Mouse (Mus musculus) myocyte (in vitro differentiated cells): ENCODE results near the gene Cemip2. TPM values are rescaled to one million over a fixed set of nuclear protein-coding genes. Genes with fewer than 3 reads are reported as not detected.

Experiments used
- H3K27me3 ChIP-seq: one replicate; pipeline ENCODE4 v1.6.1; 2011; ENCODE audit not compliant: control insufficient read depth, insufficient read depth, insufficient read length
- H3K36me3 ChIP-seq: one replicate; pipeline ENCODE4 v1.6.1; 2011; ENCODE audit not compliant: control insufficient read depth, insufficient read depth
- H3K4me2 ChIP-seq: one replicate; pipeline ENCODE4 v1.6.1; 2011; ENCODE audit warnings: low read depth, control low read depth
- H3K4me3 ChIP-seq: one replicate; pipeline ENCODE4 v1.5.1; 2011; ENCODE audit warnings: mild to moderate bottlenecking, control low read depth, moderate library complexity
- H3K79me2 ChIP-seq: one replicate; pipeline ENCODE4 v1.6.1; 2011; ENCODE audit not compliant: control insufficient read depth, insufficient read depth
- H3ac ChIP-seq: one replicate; pipeline ENCODE4 v1.6.1; 2011; ENCODE audit not compliant: control insufficient read depth, insufficient read length
- CEBPB ChIP-seq: IDR thresholded peaks from 2 replicates; pipeline ENCODE4 v1.6.1; 2011; ENCODE audit warnings: mild to moderate bottlenecking, moderate library complexity; ENCODE audit not compliant: poor library complexity, insufficient read depth, severe bottlenecking
- E2F4 ChIP-seq: IDR thresholded peaks from one replicate; pipeline ENCODE4 v1.6.1; 2011; ENCODE audit warnings: mild to moderate bottlenecking, control low read depth, moderate library complexity; ENCODE audit not compliant: insufficient read depth
- MAX ChIP-seq: IDR thresholded peaks from one replicate; pipeline ENCODE4 v1.6.1; 2011; ENCODE audit warnings: low read depth, mild to moderate bottlenecking, control low read depth
- MYOD1 ChIP-seq, 3 experiments: IDR thresholded peaks; one replicate each; pipeline ENCODE4 v1.6.1; 2011; ENCODE audit warnings: control low read depth in 2 of 3, low read depth in 2 of 3, mild to moderate bottlenecking in 2 of 3, moderate library complexity in 1 of 3; ENCODE audit not compliant: insufficient read length in 2 of 3, control insufficient read depth in 1 of 3
- MYOG ChIP-seq, 3 experiments: IDR thresholded peaks; one replicate each; pipeline ENCODE4 v1.6.1; 2011; ENCODE audit warnings: control low read depth in 2 of 3, low read depth in 2 of 3, mild to moderate bottlenecking in 2 of 3; ENCODE audit not compliant: insufficient read length in 2 of 3, control insufficient read depth in 1 of 3, insufficient read depth in 1 of 3
- POLR2A ChIP-seq: IDR thresholded peaks from one replicate; pipeline ENCODE4 v1.6.1; 2011; ENCODE audit warnings: low read depth, mild to moderate bottlenecking, control low read depth, moderate library complexity; ENCODE audit not compliant: insufficient read length
- POLR2AphosphoS2 ChIP-seq: IDR thresholded peaks from one replicate; pipeline ENCODE4 v1.6.1; 2011; ENCODE audit warnings: low read depth, control low read depth; ENCODE audit not compliant: insufficient read length
- REST ChIP-seq: IDR thresholded peaks from one replicate; pipeline ENCODE4 v1.6.1; 2011; ENCODE audit warnings: mild to moderate bottlenecking, control low read depth, moderate library complexity; ENCODE audit not compliant: insufficient read depth, insufficient read length
- SRF ChIP-seq: IDR thresholded peaks from one replicate; pipeline ENCODE4 v1.6.1; 2011; ENCODE audit warnings: low read depth; ENCODE audit not compliant: control insufficient read depth, insufficient read length
- TCF12 ChIP-seq: IDR thresholded peaks from one replicate; pipeline ENCODE4 v1.6.1; 2011; ENCODE audit warnings: mild to moderate bottlenecking, control low read depth; ENCODE audit not compliant: poor library complexity, insufficient read depth, severe bottlenecking
- TCF3 ChIP-seq: IDR thresholded peaks from one replicate; pipeline ENCODE4 v1.6.1; 2011; ENCODE audit warnings: low read depth, control low read depth; ENCODE audit not compliant: insufficient read length
- USF1 ChIP-seq: IDR thresholded peaks from one replicate; pipeline ENCODE4 v1.6.1; 2011; ENCODE audit warnings: low read depth, mild to moderate bottlenecking, control low read depth, moderate library complexity
- polyA plus RNA-seq: library from polyadenylated mRNA; unstranded; fragments of >200 nt; fragmentation: generic; extraction: Trizol; gene quantifications from one replicate; pipeline ENCODE4 v1.2.1, GENCODE M21; 2012; ENCODE audit warnings: missing spikeins

Gene Cemip2
- polyA plus RNA-seq, 1 experiment, result 14.5 TPM

- Histone ChIP-seq H3K79me2 (peaks cover 34% of the 10 kb centered on the region), H3ac (no peak overlapping the region), H3K36me3 (peaks cover 39% of the 10 kb centered on the region)
These were observed 18.2 kb downstream of the Cemip2 start for GRCm38 (mm10) chr19:21796333-21796732.

GRCm38 (mm10) chr19:21798700-21799099 is 20.6 kb downstream of the Cemip2 start:
- Histone ChIP-seq H3K4me2 (no peak overlapping the region), H3K79me2 (peaks cover 26% of the 10 kb centered on the region), H3K27me3 (no peaks in the 10 kb centered on the region), H3K4me3 (no peak overlapping the region), H3ac (no peak overlapping the region), H3K36me3 (peaks cover 51% of the 10 kb centered on the region)
- TF ChIP-seq MYOG (IDR thresholded peaks at IDR 0.05; ENCODE audit: control insufficient read depth in 1 of 3, insufficient read depth in 1 of 3, insufficient read length in 2 of 3, low read depth in 2 of 3) (no peak), MYOD1 (IDR thresholded peaks at IDR 0.05; ENCODE audit: control insufficient read depth in 1 of 3, insufficient read length in 2 of 3, low read depth in 2 of 3) (no peak), MAX (no peak), REST (no peak), TCF12 (no peak), POLR2A (no peak), TCF3 (no peak), CEBPB (no peak)

More at GRCm38 (mm10) chr19:21796333-21796732, 18.2 kb downstream of the Cemip2 start:
- TF ChIP-seq MYOD1 (IDR thresholded peaks at IDR 0.05; ENCODE audit: control insufficient read depth in 1 of 3, insufficient read length in 2 of 3, low read depth in 2 of 3) (no peak), E2F4 (no peak), MAX (no peak), POLR2AphosphoS2 (no peak), CEBPB (no peak), SRF (no peak), TCF12 (no peak)
- no peaks in the 10 kb centered on the region for H3K27me3 ChIP-seq
- H3K4me3 ChIP-seq, result no peak overlapping the region
- no peak overlapping the region for H3K4me2 ChIP-seq

GRCm38 (mm10) chr19:21799410-21800373 is 21.6 kb downstream of the Cemip2 start:
- peak overlapping the region; percentile 13 for H3K4me2 ChIP-seq
- H3ac ChIP-seq, result no peak overlapping the region
- TF ChIP-seq CEBPB (no peak), MYOG (IDR thresholded peaks at IDR 0.05; ENCODE audit: control insufficient read depth in 1 of 3, insufficient read depth in 1 of 3, insufficient read length in 2 of 3, low read depth in 2 of 3) (peak in 2 of 3 experiments; percentile 41 to 83), MYOD1 (IDR thresholded peaks at IDR 0.05; ENCODE audit: control insufficient read depth in 1 of 3, insufficient read length in 2 of 3, low read depth in 2 of 3) (peak in 2 of 3 experiments; percentile 61 to 74), E2F4 (no peak), REST (no peak), TCF12 (no peak), POLR2A (no peak)
- peaks cover 17% of the 10 kb centered on the region for H3K79me2 ChIP-seq
- peaks cover 60% of the 10 kb centered on the region for H3K36me3 ChIP-seq
- no peak overlapping the region for H3K4me3 ChIP-seq
- H3K27me3 ChIP-seq, result no peaks in the 10 kb centered on the region

- no peak overlapping the region for H3K4me3 ChIP-seq
- no peaks in the 10 kb centered on the region for H3K27me3 ChIP-seq
- no peak for TF ChIP-seq MYOD1 (IDR thresholded peaks at IDR 0.05; ENCODE audit: control insufficient read depth in 1 of 3, insufficient read length in 2 of 3, low read depth in 2 of 3)
- TF ChIP-seq POLR2AphosphoS2, result no peak
- TF ChIP-seq E2F4, result no peak
- TF ChIP-seq USF1, result no peak
- no peak for TF ChIP-seq TCF3
- no peak for TF ChIP-seq CEBPB
- no peak for TF ChIP-seq REST
- TF ChIP-seq MYOG (IDR thresholded peaks at IDR 0.05; ENCODE audit: control insufficient read depth in 1 of 3, insufficient read depth in 1 of 3, insufficient read length in 2 of 3, low read depth in 2 of 3), result no peak
- no peak for TF ChIP-seq TCF12
- TF ChIP-seq SRF, result no peak
- no peak for TF ChIP-seq MAX
- no peak for TF ChIP-seq POLR2A
- no peaks in the 10 kb centered on the region for H3K79me2 ChIP-seq
- no peak overlapping the region for H3K4me2 ChIP-seq
- H3K36me3 ChIP-seq, result peaks cover 69% of the 10 kb centered on the region
- H3ac ChIP-seq, result no peak overlapping the region
These were observed 26.3 kb downstream of the Cemip2 start for GRCm38 (mm10) chr19:21804488-21804887.
